9 mouse cellular contexts compared by ENCODE assay signal in genomic region chr1:80338398-80338797, GRCm38 (mm10). TPM values are rescaled to one million over a fixed set of nuclear protein-coding genes. Genes with fewer than 3 reads are reported as not detected.
DNase-seq lines count a peak whose midpoint lies in the region; ATAC-seq and TF ChIP-seq lines count a peak whose summit lies in the region.
"Had no signal": no experiment of that assay in that cellular context is flagged by ENCODE, and none has a peak within 500 bp of the region (broad histone marks: within the 10 kb centered on the region; RNA-seq: fewer than 3 reads in every experiment).

No protein-coding gene starts in this region.

- no peak overlapping the region for H3K27ac ChIP-seq in heart, embryonic 11.5 days (ENCODE audit: low read depth, low read length)
- no peak overlapping the region for H3K27ac ChIP-seq in forebrain, postnatal 0 days (ENCODE audit: low read depth, low read length)
- H3K27ac ChIP-seq in liver, embryonic 15.5 days (replicated peaks): 0 out of 2 replicates have a peak overlapping the region, but pooled peaks have one; percentile 51

- H3K27me3 ChIP-seq in heart, embryonic 11.5 days (ENCODE audit: control insufficient read depth, insufficient read depth, low read length): no peaks in the 10 kb centered on the region
- H3K27me3 ChIP-seq in E14TG2a.4 (ENCODE audit: insufficient read depth, low read length): no peaks in the 10 kb centered on the region
- H3K27me3 ChIP-seq in forebrain, postnatal 0 days (ENCODE audit: insufficient read depth, low read length): no peaks in the 10 kb centered on the region
- no peaks in the 10 kb centered on the region for H3K27me3 ChIP-seq in liver, embryonic 15.5 days

- H3K4me3 ChIP-seq in heart, embryonic 11.5 days (ENCODE audit: low read depth, low read length): peak overlapping the region; percentile 99
- peak overlapping the region; percentile 87; the same call in 1 of the 2 replicates for H3K4me3 ChIP-seq in E14TG2a.4 (replicated peaks; ENCODE audit: low read length)
- peak overlapping the region; percentile 96 for H3K4me3 ChIP-seq in forebrain, postnatal 0 days (ENCODE audit: low read depth, low read length)
- peak overlapping the region; percentile 98 for H3K4me3 ChIP-seq in liver, embryonic 15.5 days (replicated peaks)

- no peaks in the 10 kb centered on the region for H3K9me3 ChIP-seq in heart, embryonic 11.5 days (replicated peaks; ENCODE audit: control insufficient read depth, low read length)
- H3K9me3 ChIP-seq in E14TG2a.4 (ENCODE audit: low read length): no peaks in the 10 kb centered on the region
- no peaks in the 10 kb centered on the region for H3K9me3 ChIP-seq in forebrain, postnatal 0 days (ENCODE audit: low read length)
- H3K9me3 ChIP-seq in liver, embryonic 15.5 days (replicated peaks): no peaks in the 10 kb centered on the region

- TF ChIP-seq CTCF in E14TG2a.4 (conservative IDR thresholded peaks at IDR 0.05; ENCODE audit: low read length): no peak
- no peak for TF ChIP-seq CTCF in forebrain, postnatal 0 days (IDR thresholded peaks at IDR 0.05; ENCODE audit: low read depth)

- H3K4me1 ChIP-seq in heart, embryonic 11.5 days (ENCODE audit: control insufficient read depth, insufficient read depth, low read length): peaks cover 10% of the 10 kb centered on the region
- peaks cover 59% of the 10 kb centered on the region for H3K4me1 ChIP-seq in E14TG2a.4 (replicated peaks; ENCODE audit: low read depth, low read length)
- peaks cover 11% of the 10 kb centered on the region; the same call in 1 of the 2 replicates for H3K4me1 ChIP-seq in forebrain, postnatal 0 days (ENCODE audit: insufficient read depth)
- H3K4me1 ChIP-seq in liver, embryonic 15.5 days (replicated peaks): peaks cover 42% of the 10 kb centered on the region

- DNase-seq in heart, adult 8-10 months (ENCODE audit: low spot score): no peak
- no peak for DNase-seq in forebrain, postnatal 0 days
- no peak for DNase-seq in spleen, adult 18-20 months
- no peak for DNase-seq in thymus, postnatal 4 days
- DNase-seq in Muller cell, postnatal 12 days (ENCODE audit: inconsistent ontology term): no peak
- DNase-seq: thymus, postnatal 14 days had no signal

- peak overlapping the region; percentile 83 for H3K4me2 ChIP-seq in heart, embryonic 11.5 days
- peak overlapping the region; percentile 53 for H3K4me2 ChIP-seq in forebrain, postnatal 0 days (ENCODE audit: low read depth)
- H3K4me2 ChIP-seq in liver, embryonic 15.5 days: peak overlapping the region; percentile 82

- WGBS in heart, embryonic 11.5 days (ENCODE audit: insufficient replicate concordance): 10% methylated on average over 1 of the region's 1 CpGs
- 51% methylated on average over 1 of the region's 1 CpGs for WGBS in forebrain, postnatal 0 days
- 8% methylated on average over 1 of the region's 1 CpGs for WGBS in liver, embryonic 15.5 days (ENCODE audit: insufficient replicate concordance)

- no peaks in the 10 kb centered on the region for H3K36me3 ChIP-seq in heart, embryonic 11.5 days (ENCODE audit: control insufficient read depth, insufficient read depth, low read length)
- H3K36me3 ChIP-seq in E14TG2a.4 (ENCODE audit: insufficient read depth, low read length): peaks cover 10% of the 10 kb centered on the region; the same call in 1 of the 2 replicates
- H3K36me3 ChIP-seq in forebrain, postnatal 0 days (ENCODE audit: insufficient read depth): no peaks in the 10 kb centered on the region
- H3K36me3 ChIP-seq in liver, embryonic 15.5 days (replicated peaks): no peaks in the 10 kb centered on the region

- H3K9ac ChIP-seq in heart, embryonic 11.5 days (ENCODE audit: low read depth, low read length): no peak overlapping the region
- H3K9ac ChIP-seq in forebrain, postnatal 0 days: no peak overlapping the region; the same call in 1 of the 2 replicates
- H3K9ac ChIP-seq in liver, embryonic 15.5 days: 0 out of 2 replicates have a peak overlapping the region, but pooled peaks have one; percentile 97

- no peak for ATAC-seq in heart, embryonic 11.5 days (replicated peaks; ENCODE audit: insufficient number of reproducible peaks, low FRiP score, low TSS enrichment)
- ATAC-seq in forebrain, postnatal 0 days: no peak
- no peak for ATAC-seq in liver, embryonic 15.5 days (ENCODE audit: insufficient read depth)

RNA-seq across cellular contexts. Expression of gene Cul3, which starts 1.9 kb away (rescaled TPM):
- polyA plus RNA-seq in heart, embryonic 11.5 days (2014; fragmentation: Nextera tagmentation; extraction: Ambion mirVana): 36.8 and 42.4 TPM in 2 replicates
- 100 to 1,000 TPM; 118 to 167 (median 129) TPM for total RNA-seq in heart, adult 8-10 months (2022)
- total RNA-seq in forebrain, postnatal 0 days (2014; rRNA removed): 93.3 and 99.6 TPM in 2 replicates
- polyA plus RNA-seq in forebrain, postnatal 0 days (2015; fragmentation: Nextera tagmentation; extraction: Ambion mirVana): 24.7 and 25.5 TPM in 2 replicates
- 13.1 and 16.2 TPM in 2 replicates for polyA plus RNA-seq in liver, embryonic 15.5 days (2015; fragmentation: Nextera tagmentation; extraction: Ambion mirVana)
